Mouse (Mus musculus): ENCODE measurements at regions not wholly inside any gene's neighbourhood (a gene's known extent, or its start where the extent isn't known, plus 50 kb on each side); places are given as distances from the start of the nearest gene placed in this dataset.

- DNase-seq (ENCODE audit: low spot score in 2 of 2), result no peak
Observed at GRCm38 (mm10) chr2:106083801-106084800, 80.8 kb upstream of the Dnajc24 start.

- DNase-seq (ENCODE audit: low spot score in 2 of 2), result no peak
Observed at GRCm38 (mm10) chr2:106083001-106083400, 79.7 kb upstream of the Dnajc24 start.

GRCm38 (mm10) chr2:106081951-106082350, 78.6 kb upstream of the Dnajc24 start:
- DNase-seq (ENCODE audit: low spot score in 2 of 2), result peak; percentile 12 to 62

- no peak for DNase-seq (ENCODE audit: low spot score in 2 of 2)
Observed at GRCm38 (mm10) chr2:106080626-106081025, 77.3 kb upstream of the Dnajc24 start.

- no peak for DNase-seq (ENCODE audit: low spot score in 2 of 2)
Observed at GRCm38 (mm10) chr2:106078591-106078990, 75.2 kb upstream of the Dnajc24 start.

- DNase-seq (ENCODE audit: low spot score in 2 of 2), result no peak
Observed at GRCm38 (mm10) chr2:106074441-106074840, 71.1 kb upstream of the Dnajc24 start.

GRCm38 (mm10) chr2:106064316-106064715, 61.0 kb upstream of the Dnajc24 start:
- no peak for DNase-seq (ENCODE audit: low spot score in 2 of 2)

Measured in spleen, postnatal 10 days (tissue).